Mouse (Mus musculus) lung, postnatal 4 days (tissue): ENCODE data around the gene Rgs6.

ENCODE experiments used
- DNase-seq, 2 experiments: peaks; one replicate each; pipeline ENCODE4 v3.0.0; 2021

The Rgs6 gene

GRCm38 (mm10) chr12:83100413-83100812 is 512.3 kb downstream of the Rgs6 start:
- peak; percentile 17 to 47 for DNase-seq

- DNase-seq, result no peak
These were observed 512.8 kb downstream of the Rgs6 start for GRCm38 (mm10) chr12:83100848-83101247.

- DNase-seq, result peak; percentile 50 to 64
These were observed 517.5 kb downstream of the Rgs6 start for GRCm38 (mm10) chr12:83105514-83106119.

GRCm38 (mm10) chr12:83106120-83106517 is 518.0 kb downstream of the Rgs6 start:
- no peak for DNase-seq

- DNase-seq, result no peak
These were observed 521.4 kb downstream of the Rgs6 start for GRCm38 (mm10) chr12:83109486-83109885.

- DNase-seq, result no peak
These were observed 522.0 kb downstream of the Rgs6 start for GRCm38 (mm10) chr12:83109891-83110630.

GRCm38 (mm10) chr12:83110711-83111110 is 522.6 kb downstream of the Rgs6 start:
- no peak for DNase-seq

- no peak for DNase-seq
These were observed 524.2 kb downstream of the Rgs6 start for GRCm38 (mm10) chr12:83112283-83112682.

GRCm38 (mm10) chr12:83112901-83113628 is 525.0 kb downstream of the Rgs6 start:
- no peak for DNase-seq

- DNase-seq, result no peak
These were observed 525.9 kb downstream of the Rgs6 start for GRCm38 (mm10) chr12:83113971-83114370.

GRCm38 (mm10) chr12:83114396-83115053 is 526.4 kb downstream of the Rgs6 start:
- DNase-seq, result peak; percentile 50 to 70

GRCm38 (mm10) chr12:83124111-83124510 is 536.0 kb downstream of the Rgs6 start:
- no peak for DNase-seq

- no peak for DNase-seq
These were observed 537.2 kb downstream of the Rgs6 start for GRCm38 (mm10) chr12:83125284-83125683.

- no peak for DNase-seq
These were observed 538.8 kb downstream of the Rgs6 start for GRCm38 (mm10) chr12:83126923-83127322.

GRCm38 (mm10) chr12:83127955-83128354 is 539.9 kb downstream of the Rgs6 start:
- DNase-seq, result no peak

- DNase-seq, result no peak
These were observed 540.5 kb downstream of the Rgs6 start for GRCm38 (mm10) chr12:83128606-83129005.

- no peak for DNase-seq
These were observed 543.3 kb downstream of the Rgs6 start for GRCm38 (mm10) chr12:83131405-83131804.

- DNase-seq, result peak in 1 of 2 experiments; percentile 55
These were observed 545.7 kb downstream of the Rgs6 start for GRCm38 (mm10) chr12:83133827-83134226.

GRCm38 (mm10) chr12:83136031-83136430 is 547.9 kb downstream of the Rgs6 start:
- DNase-seq, result peak in 1 of 2 experiments; percentile 34

GRCm38 (mm10) chr12:83136460-83136859 is 548.4 kb downstream of the Rgs6 start:
- no peak for DNase-seq

- no peak for DNase-seq
These were observed 548.9 kb downstream of the Rgs6 start for GRCm38 (mm10) chr12:83137001-83137400.

- no peak for DNase-seq
These were observed 553.1 kb downstream of the Rgs6 start for GRCm38 (mm10) chr12:83141164-83141563.

GRCm38 (mm10) chr12:83142507-83142906 is 554.4 kb downstream of the Rgs6 start:
- no peak for DNase-seq
